Mouse (Mus musculus) liver, postnatal 0 days (tissue): ENCODE measurements around the gene Hpca.

Experiments used
- CTCF ChIP-seq: sonication (generic); IDR thresholded peaks from 2 replicates; pipeline ENCODE4 v1.5.1; 2016; ENCODE audit warnings: antibody characterized with exemption, low read depth
- EP300 ChIP-seq: IDR thresholded peaks from 2 replicates; pipeline ENCODE4 v1.6.1; 2016; ENCODE audit warnings: antibody characterized with exemption, low read depth, mild to moderate bottlenecking

DNA sequence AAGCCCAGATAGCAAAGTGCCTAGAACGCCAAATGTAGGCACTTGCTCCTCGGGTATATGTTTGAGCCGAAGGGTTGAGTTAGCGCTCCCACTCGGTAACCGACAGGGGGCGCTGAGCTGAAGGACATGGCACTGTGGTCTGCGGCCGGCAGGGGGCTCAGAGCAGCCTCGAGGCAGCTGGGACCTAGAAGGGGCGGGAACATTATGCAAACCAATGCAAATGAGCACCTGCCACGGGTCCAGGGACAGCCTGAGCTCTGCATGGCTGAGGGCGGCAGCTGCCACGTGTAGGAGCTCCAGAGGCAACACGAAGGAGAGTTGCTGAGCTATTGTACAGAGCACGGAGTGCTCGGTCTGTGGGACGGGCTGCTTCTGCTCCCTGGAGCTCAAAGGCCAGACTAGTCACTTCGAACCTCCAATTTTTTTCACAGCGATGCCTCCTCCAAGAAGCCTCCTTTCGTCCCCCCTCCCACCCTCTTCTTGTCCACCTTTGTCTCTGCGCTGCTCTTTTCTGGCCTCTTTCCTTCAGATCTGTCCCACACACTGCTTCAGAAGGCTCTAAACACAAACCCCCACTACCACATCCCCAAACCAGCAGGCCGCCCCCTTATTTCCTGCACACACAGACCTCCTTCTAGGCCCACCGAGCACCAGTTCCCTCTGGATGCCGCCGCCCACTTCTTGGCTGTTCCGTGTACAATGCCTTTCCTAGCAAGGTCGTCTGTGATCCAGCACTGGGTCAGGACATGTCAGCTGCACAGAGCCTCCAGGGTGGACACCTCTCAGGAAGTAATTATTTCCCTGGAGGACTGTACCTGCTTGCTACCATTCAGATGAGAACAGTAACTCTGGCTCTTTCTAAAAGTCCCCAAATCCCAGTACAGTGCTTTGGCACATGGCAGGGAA, 8.5 kb downstream of the Hpca start:
- TF ChIP-seq EP300, result no peak
- peak; percentile 98 for TF ChIP-seq CTCF
